Mouse (Mus musculus): ENCODE measurements around the gene Tctex1d4. TPM values are rescaled to one million over a fixed set of nuclear protein-coding genes. Genes with fewer than 3 reads are reported as not detected.

The Tctex1d4 gene
- polyA plus RNA-seq (2012; rRNA removed) = 58.9 and 61.4 TPM in 2 replicates

DNA sequence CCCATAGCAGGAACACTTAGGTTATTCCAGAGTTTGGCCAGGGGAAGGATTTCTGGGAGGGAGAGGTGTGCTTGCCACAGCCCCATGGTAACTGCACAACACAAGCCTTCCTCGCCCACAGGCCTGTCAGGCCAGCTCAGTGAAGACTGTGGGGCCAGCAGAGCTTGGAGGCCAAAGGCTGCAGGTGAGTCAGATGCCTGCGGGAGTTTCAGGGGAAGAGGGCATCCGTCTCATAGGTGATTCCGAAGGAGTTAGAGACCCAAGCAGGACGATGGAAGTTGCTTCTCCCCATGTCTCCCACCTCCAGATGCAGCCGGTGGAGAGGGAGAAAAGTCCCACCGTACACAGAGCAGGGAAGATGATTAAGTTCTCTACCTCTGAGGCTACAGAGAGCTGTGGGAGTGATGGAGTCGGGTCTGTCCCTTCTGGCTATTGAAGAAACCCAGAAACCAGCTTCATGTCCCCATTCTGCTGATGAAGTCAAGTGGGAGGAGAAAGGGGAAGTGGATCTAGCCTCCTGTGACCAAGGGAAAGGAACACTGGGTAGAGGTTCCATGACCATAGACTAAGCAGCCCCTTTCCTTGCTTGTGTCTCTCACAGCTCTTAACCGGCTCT lies at the start of gene Tctex1d4:
Gene Tctex1d4 (plus strand): TSS at position 120 of the 616 bp plus-strand sequence.
- TF ChIP-seq CTCF (IDR thresholded peaks at IDR 0.05; ENCODE audit: insufficient read depth, low read length) = no peak
- peak; percentile 33; the same call in 1 of the 2 replicates for TF ChIP-seq POLR2A (IDR thresholded peaks at IDR 0.05; ENCODE audit: borderline replicate concordance, extremely low read depth, low read depth, low read length)
- Histone ChIP-seq H3K4me3 (replicated peaks; ENCODE audit: extremely low read depth, low read depth, low read length) (no peak within 1 kb of the TSS), H3K4me1 (ENCODE audit: control insufficient read depth, insufficient read depth, low read length) (peaks cover 22% of the 10 kb centered on the region)
- DNase-seq = no peak
- WGBS = 76% methylated on average over 9 of the region's 9 CpGs

DNA sequence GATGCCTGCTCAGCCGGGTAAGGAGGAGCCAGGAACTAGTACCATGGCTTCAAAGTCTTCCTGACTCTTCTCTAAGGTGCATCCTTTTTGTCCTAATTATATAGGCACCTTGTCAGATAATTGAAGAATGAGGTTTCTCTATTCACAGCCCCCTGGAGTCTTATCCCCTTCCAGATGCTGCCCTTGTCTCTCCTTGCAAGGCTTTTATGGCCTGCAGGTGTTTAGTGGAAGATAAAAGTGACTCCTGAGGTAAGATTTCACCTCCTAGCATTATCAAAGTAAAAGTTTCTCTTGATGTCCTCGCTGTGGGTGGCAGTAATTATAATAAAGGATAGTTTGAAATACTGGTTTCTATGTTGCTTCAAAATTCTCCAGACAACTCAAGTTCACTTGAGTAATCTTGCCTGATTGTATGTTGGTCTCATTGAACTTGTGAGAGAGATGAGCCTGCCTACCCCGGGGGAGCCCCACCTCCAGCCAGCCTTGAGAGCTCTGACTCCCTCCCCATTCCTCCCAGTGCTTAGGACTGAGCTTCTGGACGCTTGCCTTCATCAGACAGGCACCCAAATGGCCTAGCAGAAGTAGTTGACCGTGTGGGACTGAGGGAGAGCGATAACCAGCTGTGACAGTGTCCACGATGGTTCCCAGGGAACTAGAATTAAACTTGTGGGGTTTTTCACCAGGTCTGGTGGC lies 38.5 kb upstream of the Tctex1d4 start:
- 73% methylated on average over 7 of the region's 7 CpGs for WGBS
- H3K4me1 ChIP-seq (ENCODE audit: control insufficient read depth, insufficient read depth, low read length) = no peaks in the 10 kb centered on the region
- DNase-seq = no peak
- TF ChIP-seq POLR2A (IDR thresholded peaks at IDR 0.05; ENCODE audit: borderline replicate concordance, extremely low read depth, low read depth, low read length) = no peak
- no peak for TF ChIP-seq CTCF (IDR thresholded peaks at IDR 0.05; ENCODE audit: insufficient read depth, low read length)
- no peak overlapping the region for H3K4me3 ChIP-seq (replicated peaks; ENCODE audit: extremely low read depth, low read depth, low read length)

- WGBS = 74% methylated on average over 7 of the region's 7 CpGs
- TF ChIP-seq POLR2A (IDR thresholded peaks at IDR 0.05; ENCODE audit: borderline replicate concordance, extremely low read depth, low read depth, low read length) (no peak), CTCF (IDR thresholded peaks at IDR 0.05; ENCODE audit: insufficient read depth, low read length) (no peak)
- no peaks in the 10 kb centered on the region; the same call in 1 of the 2 replicates for H3K4me1 ChIP-seq (ENCODE audit: control insufficient read depth, insufficient read depth, low read length)
- DNase-seq = no peak
- H3K4me3 ChIP-seq (replicated peaks; ENCODE audit: extremely low read depth, low read depth, low read length) = no peak overlapping the region
Observed at GRCm38 (mm10) chr4:117090586-117090985, 36.0 kb upstream of the Tctex1d4 start.

DNA sequence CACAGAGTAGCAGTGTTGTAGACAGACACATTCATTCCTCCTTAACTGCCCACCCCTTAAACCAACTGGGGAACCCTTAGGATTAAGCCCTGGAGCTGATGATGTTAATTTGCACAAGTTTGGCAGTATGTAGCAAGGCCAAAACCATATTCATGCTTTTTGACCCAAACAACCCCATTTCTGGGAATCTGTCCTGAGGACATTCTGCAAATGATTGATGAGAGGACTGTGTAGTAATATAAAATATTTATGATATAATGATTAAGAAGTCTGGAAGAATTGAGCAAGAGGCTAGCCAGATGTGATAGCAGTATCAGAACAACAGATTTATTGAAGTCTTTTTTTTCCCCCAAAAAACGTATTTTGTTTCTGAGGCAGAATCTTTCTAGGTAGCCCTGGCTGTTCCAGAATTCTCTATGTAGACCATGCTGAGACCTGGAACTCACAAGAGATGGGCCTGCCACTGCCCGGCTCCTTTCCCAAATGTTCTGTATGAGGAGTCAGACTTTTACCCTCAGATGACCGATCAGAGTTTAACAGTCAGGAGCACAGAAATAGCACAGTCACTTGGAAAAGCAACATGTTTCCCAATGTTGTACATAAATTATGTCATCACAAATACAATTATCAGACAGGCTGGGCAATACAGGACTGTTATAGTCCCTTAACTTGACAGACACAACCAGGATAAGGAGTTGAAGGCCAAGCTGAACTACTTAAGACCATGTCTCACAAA lies 31.8 kb upstream of the Tctex1d4 start:
- TF ChIP-seq POLR2A (IDR thresholded peaks at IDR 0.05; ENCODE audit: borderline replicate concordance, extremely low read depth, low read depth, low read length) = no peak
- no peak for TF ChIP-seq CTCF (IDR thresholded peaks at IDR 0.05; ENCODE audit: insufficient read depth, low read length)
- Histone ChIP-seq H3K4me1 (ENCODE audit: control insufficient read depth, insufficient read depth, low read length) (peaks cover 2% of the 10 kb centered on the region; the same call in 1 of the 2 replicates), H3K4me3 (replicated peaks; ENCODE audit: extremely low read depth, low read depth, low read length) (no peak overlapping the region)
- no peak for DNase-seq
- WGBS = 74% methylated on average over 3 of the region's 3 CpGs

DNA sequence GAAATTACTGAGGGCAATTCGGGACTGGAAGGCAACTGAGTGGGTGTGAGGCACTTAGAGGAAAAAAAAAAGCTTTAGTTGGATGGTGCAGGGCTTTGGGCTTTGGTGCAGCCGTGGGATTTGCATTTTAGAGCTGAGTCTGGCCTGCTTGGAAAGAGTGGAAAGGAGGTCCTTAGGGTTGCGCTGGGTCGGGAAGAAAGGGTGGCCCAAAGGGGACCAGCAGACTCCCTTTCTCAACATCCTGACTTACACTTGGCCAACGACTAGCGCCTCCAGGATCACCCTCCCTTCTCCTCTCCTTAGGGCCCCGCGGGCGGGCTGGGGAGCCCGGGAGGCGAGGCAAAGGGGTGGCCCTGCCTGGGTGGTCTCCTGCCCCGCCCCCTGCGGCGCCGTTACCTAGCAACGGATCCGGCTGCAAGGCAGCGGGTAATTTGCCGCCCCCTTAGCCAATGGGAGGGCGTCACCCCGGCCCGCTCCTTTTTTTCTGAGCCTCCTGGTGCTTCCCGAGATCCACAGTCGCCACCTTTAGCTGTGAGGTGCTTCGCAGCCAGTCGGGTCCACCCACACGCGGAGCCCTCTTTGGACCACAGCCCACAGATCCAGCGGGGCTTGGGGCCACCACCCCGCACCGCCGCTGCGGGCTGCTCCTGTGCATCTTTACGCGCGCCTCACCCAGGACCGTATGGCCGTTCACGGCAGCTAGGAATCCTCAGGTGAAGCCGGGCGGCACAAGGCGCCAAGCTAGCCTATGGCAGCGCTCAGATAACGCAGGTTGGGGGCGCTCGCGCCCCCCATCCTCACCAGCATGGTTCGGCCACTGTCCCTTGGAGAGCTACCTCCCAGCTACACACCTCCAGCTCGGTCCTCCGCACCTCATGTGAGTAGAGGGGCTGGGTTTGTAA lies 30.8 kb upstream of the Tctex1d4 start, which contains the start of gene Ptch2:
Gene Ptch2 (plus strand): TSS at position 525 of the 902 bp plus-strand sequence.
- WGBS = 3% methylated on average over 50 of the region's 50 CpGs
- H3K4me1 ChIP-seq (ENCODE audit: control insufficient read depth, insufficient read depth, low read length) = peaks cover 2% of the 10 kb centered on the region; the same call in 1 of the 2 replicates
- peak; percentile 38 for DNase-seq
- peak within 1 kb of the TSS; percentile 41 for H3K4me3 ChIP-seq (replicated peaks; ENCODE audit: extremely low read depth, low read depth, low read length)
- TF ChIP-seq CTCF (IDR thresholded peaks at IDR 0.05; ENCODE audit: insufficient read depth, low read length) (no peak), POLR2A (IDR thresholded peaks at IDR 0.05; ENCODE audit: borderline replicate concordance, extremely low read depth, low read depth, low read length) (no peak)

DNA sequence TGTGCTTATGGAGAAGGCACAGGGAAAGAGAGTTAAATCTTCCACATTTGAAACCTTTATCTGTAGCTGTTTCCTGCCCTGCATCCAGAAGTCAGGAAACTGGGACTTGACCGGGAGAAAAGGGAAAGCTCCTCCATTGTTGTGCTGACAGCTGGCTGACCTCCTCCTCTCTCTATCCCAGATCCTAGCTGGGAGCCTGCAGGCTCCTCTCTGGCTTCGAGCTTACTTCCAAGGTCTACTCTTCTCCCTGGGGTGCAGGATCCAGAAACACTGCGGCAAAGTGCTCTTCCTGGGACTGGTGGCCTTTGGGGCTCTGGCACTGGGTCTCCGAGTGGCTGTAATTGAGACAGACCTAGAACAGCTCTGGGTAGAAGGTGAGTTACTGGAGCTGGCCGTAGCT lies 29.9 kb upstream of the Tctex1d4 start:
- Histone ChIP-seq H3K4me1 (ENCODE audit: control insufficient read depth, insufficient read depth, low read length) (peaks cover 2% of the 10 kb centered on the region; the same call in 1 of the 2 replicates), H3K4me3 (replicated peaks; ENCODE audit: extremely low read depth, low read depth, low read length) (peak overlapping the region; percentile 4)
- TF ChIP-seq POLR2A (IDR thresholded peaks at IDR 0.05; ENCODE audit: borderline replicate concordance, extremely low read depth, low read depth, low read length) (no peak), CTCF (IDR thresholded peaks at IDR 0.05; ENCODE audit: insufficient read depth, low read length) (no peak)
- WGBS = 18% methylated on average over 5 of the region's 5 CpGs
- no peak for DNase-seq

- no peak for DNase-seq
- WGBS = 66% methylated on average over 8 of the region's 8 CpGs
- no peak for TF ChIP-seq POLR2A (IDR thresholded peaks at IDR 0.05; ENCODE audit: borderline replicate concordance, extremely low read depth, low read depth, low read length)
- TF ChIP-seq CTCF (IDR thresholded peaks at IDR 0.05; ENCODE audit: insufficient read depth, low read length) = no peak
- H3K4me3 ChIP-seq (replicated peaks; ENCODE audit: extremely low read depth, low read depth, low read length) = no peak overlapping the region
- H3K4me1 ChIP-seq (ENCODE audit: control insufficient read depth, insufficient read depth, low read length) = peaks cover 2% of the 10 kb centered on the region; the same call in 1 of the 2 replicates
Observed at GRCm38 (mm10) chr4:117097969-117098763, 28.4 kb upstream of the Tctex1d4 start.

GRCm38 (mm10) chr4:117098764-117099036 lies 27.9 kb upstream of the Tctex1d4 start:
- no peak overlapping the region for H3K4me3 ChIP-seq (replicated peaks; ENCODE audit: extremely low read depth, low read depth, low read length)
- no peak for DNase-seq
- H3K4me1 ChIP-seq (ENCODE audit: control insufficient read depth, insufficient read depth, low read length) = peaks cover 2% of the 10 kb centered on the region; the same call in 1 of the 2 replicates
- 73% methylated on average over 2 of the region's 2 CpGs for WGBS
- TF ChIP-seq CTCF (IDR thresholded peaks at IDR 0.05; ENCODE audit: insufficient read depth, low read length) (no peak), POLR2A (IDR thresholded peaks at IDR 0.05; ENCODE audit: borderline replicate concordance, extremely low read depth, low read depth, low read length) (no peak)
